Mouse (Mus musculus): Measurements from ENCODE around the gene Urm1. TPM values are rescaled to one million over a fixed set of nuclear protein-coding genes. Genes with fewer than 3 reads are reported as not detected.
"Not testable (repeated sequence)": the region's sequence is repeated elsewhere in the genome, so short reads cannot be mapped to it uniquely, and the experiment has no call there.

Urm1 gene
- polyA plus RNA-seq, 1 experiment from 2014 or later = 20.3 TPM

DNA sequence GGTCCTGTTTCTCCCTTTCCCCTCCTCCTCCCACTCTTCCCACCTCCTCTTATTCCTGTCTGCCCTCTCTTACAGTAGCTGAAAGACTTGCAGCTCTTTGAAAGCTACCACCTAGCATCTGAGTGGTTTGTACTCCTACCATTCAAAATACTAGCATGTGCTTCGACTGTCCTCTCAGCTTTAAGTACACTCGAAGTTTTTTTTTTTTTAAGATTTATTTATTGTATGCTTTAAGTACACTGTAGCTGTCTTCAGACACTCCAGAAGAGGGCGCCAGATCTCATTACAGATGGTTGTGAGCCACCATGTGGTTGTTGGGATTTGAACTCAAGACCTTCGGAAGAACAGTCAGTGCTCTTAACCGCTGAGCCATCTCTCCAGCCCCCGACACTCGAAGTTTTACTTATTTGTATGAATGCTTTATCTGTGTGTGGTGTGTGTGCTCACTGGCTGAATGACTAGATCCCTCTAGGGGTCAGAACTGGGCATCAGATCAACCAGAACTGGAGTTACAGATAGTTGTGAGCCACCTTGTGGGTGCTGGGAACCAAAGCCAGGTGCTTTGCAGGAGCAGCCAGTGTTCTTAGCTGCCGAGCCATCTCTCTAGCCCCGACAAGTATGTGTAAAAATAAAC, 66.9 kb downstream of the Urm1 start:
- DNase-seq (ENCODE audit: low spot score); H3K9ac ChIP-seq (ENCODE audit: low read depth, low read length): not testable (repeated sequence)
- WGBS = 82% methylated on average over 9 of the region's 9 CpGs

DNA sequence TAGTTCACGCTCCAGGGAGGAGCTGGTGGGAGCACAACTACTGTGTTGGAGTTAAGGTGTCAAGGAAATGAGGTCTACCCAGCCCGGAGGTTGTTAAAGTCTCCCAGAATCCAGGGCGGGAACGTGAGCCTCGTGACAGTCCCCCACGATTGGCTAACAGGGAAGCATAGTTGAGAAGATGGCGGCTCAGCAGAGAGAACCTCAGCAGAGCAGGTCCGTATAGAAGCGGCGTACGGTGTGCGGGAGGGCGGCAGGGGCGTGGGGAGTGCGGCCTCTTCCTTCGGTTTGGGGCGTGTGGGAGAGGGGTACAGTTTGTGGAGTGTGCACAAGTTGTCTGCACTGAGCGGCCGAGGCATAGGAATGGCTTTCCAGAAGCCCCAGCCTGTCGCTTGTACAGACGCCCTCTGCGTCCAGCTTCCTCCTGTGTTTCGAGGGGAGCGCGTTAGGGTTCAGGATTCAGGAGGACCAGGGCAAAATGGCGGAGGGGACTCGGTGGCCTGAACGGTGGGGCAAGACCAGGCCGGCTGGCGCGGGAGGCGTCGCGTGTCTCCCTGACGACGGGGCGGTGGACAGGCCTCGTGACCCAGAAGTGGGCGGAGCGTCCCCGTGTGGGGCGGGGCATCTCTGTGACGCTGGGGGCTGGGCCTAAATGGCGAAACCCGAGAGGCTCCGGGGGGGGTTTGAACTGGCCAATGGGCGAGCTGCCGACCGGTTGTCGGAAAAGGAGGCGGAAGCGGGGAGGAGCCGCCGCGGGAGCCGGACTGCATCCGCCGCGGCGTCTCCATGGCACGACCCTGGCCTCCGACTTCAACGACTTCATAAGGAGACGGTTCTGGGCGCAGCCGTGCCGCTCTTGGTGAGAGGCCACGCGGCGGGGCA, 69.4 kb downstream of the Urm1 start, which contains the start of gene Odf2:
Odf2 (plus strand) TSS at position 156 of the 879 bp plus-strand sequence.
- H3K9ac ChIP-seq (ENCODE audit: low read depth, low read length) = peak within 1 kb of the TSS; percentile 90
- peak within 1 kb of the TSS; percentile 83 for H3K4me2 ChIP-seq (ENCODE audit: low read depth, low read length)
- H3K4me3 ChIP-seq (ENCODE audit: low read depth, low read length) = peak within 1 kb of the TSS; percentile 91
- peak within 1 kb of the TSS; percentile 89 for H3K27ac ChIP-seq (replicated peaks; ENCODE audit: low read depth, low read length)
- WGBS = 4% methylated on average over 21 of the region's 70 CpGs
- DNase-seq (ENCODE audit: low spot score) (peak; percentile 98), ATAC-seq (ENCODE audit: low read depth) (peak; percentile 87)
- peaks cover 11% of the 10 kb centered on the region for H3K4me1 ChIP-seq (ENCODE audit: control insufficient read depth, insufficient read depth, low read length)
- peaks cover 27% of the 10 kb centered on the region for H3K36me3 ChIP-seq (ENCODE audit: control insufficient read depth, insufficient read depth, low read length)
- no peaks in the 10 kb centered on the region for H3K9me3 ChIP-seq (ENCODE audit: control insufficient read depth, low read length)
- H3K27me3 ChIP-seq (replicated peaks; ENCODE audit: control insufficient read depth, insufficient read depth, low read length) = no peaks in the 10 kb centered on the region

More for the DNA sequence above, 66.9 kb downstream of the Urm1 start:
- not testable (repeated sequence) for H3K9me3 ChIP-seq (ENCODE audit: control insufficient read depth, low read length); ATAC-seq (ENCODE audit: low read depth); H3K27ac ChIP-seq (replicated peaks; ENCODE audit: low read depth, low read length); H3K4me2 ChIP-seq (ENCODE audit: low read depth, low read length); H3K27me3 ChIP-seq (replicated peaks; ENCODE audit: control insufficient read depth, insufficient read depth, low read length); H3K36me3 ChIP-seq (ENCODE audit: control insufficient read depth, insufficient read depth, low read length); H3K4me3 ChIP-seq (ENCODE audit: low read depth, low read length)
- peaks cover 11% of the 10 kb centered on the region for H3K4me1 ChIP-seq (ENCODE audit: control insufficient read depth, insufficient read depth, low read length)

DNA sequence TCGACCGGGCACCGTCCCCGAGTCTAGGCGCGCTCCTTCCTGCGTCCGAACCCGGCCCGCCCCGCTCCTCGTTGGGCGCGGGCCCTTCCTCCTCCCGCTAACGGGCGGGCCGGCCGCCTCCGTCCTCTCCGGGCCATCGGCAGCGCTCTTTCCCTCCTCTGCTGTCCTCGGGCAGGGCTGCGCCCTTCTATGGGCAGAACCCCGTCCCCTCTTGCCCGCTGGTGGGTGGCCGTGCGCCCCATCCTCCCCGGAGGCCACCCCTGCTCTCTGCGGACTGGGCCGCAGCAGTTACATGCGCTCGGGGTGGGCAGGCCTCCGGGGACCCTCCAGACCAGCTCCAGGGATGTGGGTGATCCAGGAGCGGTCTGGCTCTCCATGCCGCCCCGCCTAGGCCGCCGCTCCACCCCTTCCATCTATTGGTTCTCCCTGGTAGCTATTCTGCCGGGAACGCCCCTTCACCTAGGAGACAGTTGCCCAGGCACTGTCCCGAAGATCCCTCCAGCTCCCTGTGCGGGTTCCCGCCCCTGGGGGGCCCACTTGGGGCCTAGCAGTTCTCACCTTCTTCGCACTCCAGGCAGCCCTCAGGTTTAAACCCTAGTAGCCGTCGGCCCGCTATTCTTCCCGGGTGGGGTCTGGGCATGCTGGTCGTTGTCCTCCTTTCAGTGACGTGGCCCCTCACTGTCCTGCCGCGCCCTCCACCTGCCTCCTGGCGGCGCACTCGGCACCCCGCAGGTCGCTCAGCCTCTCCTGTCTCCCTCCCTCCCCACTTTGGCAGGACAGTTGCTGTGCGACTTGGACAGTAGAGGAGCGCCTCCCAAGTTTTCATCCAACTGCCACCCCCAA, 70.3 kb downstream of the Urm1 start:
- WGBS = under 1% methylated on average over 33 of the region's 61 CpGs
- H3K4me3 ChIP-seq (ENCODE audit: low read depth, low read length) = peak overlapping the region; percentile 91
- peaks cover 11% of the 10 kb centered on the region for H3K4me1 ChIP-seq (ENCODE audit: control insufficient read depth, insufficient read depth, low read length)
- H3K27ac ChIP-seq (replicated peaks; ENCODE audit: low read depth, low read length) = peak overlapping the region; percentile 89
- H3K9ac ChIP-seq (ENCODE audit: low read depth, low read length) = peak overlapping the region; percentile 90
- DNase-seq (ENCODE audit: low spot score) (peak; percentile 95), ATAC-seq (ENCODE audit: low read depth) (peak; percentile 93)
- H3K36me3 ChIP-seq (ENCODE audit: control insufficient read depth, insufficient read depth, low read length) = peaks cover 36% of the 10 kb centered on the region
- peak overlapping the region; percentile 83 for H3K4me2 ChIP-seq (ENCODE audit: low read depth, low read length)
- H3K27me3 ChIP-seq (replicated peaks; ENCODE audit: control insufficient read depth, insufficient read depth, low read length) = no peaks in the 10 kb centered on the region
- no peaks in the 10 kb centered on the region for H3K9me3 ChIP-seq (ENCODE audit: control insufficient read depth, low read length)

DNA sequence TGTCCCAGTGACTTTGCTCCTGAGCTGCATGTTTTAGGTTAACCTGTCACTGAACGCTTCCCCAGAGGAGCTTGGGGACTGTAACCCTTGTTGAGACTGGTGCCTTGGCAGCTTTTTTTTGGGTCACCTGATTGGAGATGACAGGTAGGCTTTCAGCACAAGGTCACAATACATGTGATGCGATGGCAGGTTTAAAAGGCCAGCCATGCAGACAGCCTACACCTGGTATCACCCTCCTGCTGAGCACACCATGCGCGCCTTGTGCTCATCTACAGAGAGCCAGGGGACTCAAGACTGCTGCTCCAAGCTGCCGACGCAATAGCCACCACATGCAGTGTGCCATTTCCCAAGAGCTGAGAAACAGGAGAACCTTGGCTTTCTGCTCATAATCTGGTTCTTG, 71.9 kb downstream of the Urm1 start:
- H3K9me3 ChIP-seq (ENCODE audit: control insufficient read depth, low read length) = no peaks in the 10 kb centered on the region
- 94% methylated on average over 6 of the region's 6 CpGs for WGBS
- H3K27me3 ChIP-seq (replicated peaks; ENCODE audit: control insufficient read depth, insufficient read depth, low read length) = no peaks in the 10 kb centered on the region
- DNase-seq (ENCODE audit: low spot score) (no peak), ATAC-seq (ENCODE audit: low read depth) (no peak)
- no peak overlapping the region for H3K4me2 ChIP-seq (ENCODE audit: low read depth, low read length)
- H3K36me3 ChIP-seq (ENCODE audit: control insufficient read depth, insufficient read depth, low read length) = peaks cover 49% of the 10 kb centered on the region
- H3K4me1 ChIP-seq (ENCODE audit: control insufficient read depth, insufficient read depth, low read length) = peaks cover 11% of the 10 kb centered on the region
- no peak overlapping the region for H3K9ac ChIP-seq (ENCODE audit: low read depth, low read length)
- no peak overlapping the region for H3K4me3 ChIP-seq (ENCODE audit: low read depth, low read length)
- H3K27ac ChIP-seq (replicated peaks; ENCODE audit: low read depth, low read length) = no peak overlapping the region

Small RNA genes lying within 50 kb of the gene (microRNA-seq; reads per million reads assigned to microRNA genes)
- not detected for gene Mir219a-2 (ENCODE audit: borderline number of aligned reads)
- not detected for gene Mir219b (ENCODE audit: borderline number of aligned reads)

Other genes with a start within 250 kb of the Urm1 start
- 19.0 and 22.4 TPM in 2 replicates for gene Rapgef1, start 200.4 kb upstream of the Urm1 start, polyA plus RNA-seq (2014; fragmentation: Nextera tagmentation; extraction: Ambion mirVana)
- not detected in 2 replicates for gene Gm13420, start 68.4 kb upstream of the Urm1 start, polyA plus RNA-seq (2014; fragmentation: Nextera tagmentation; extraction: Ambion mirVana)
- 1.0 TPM in 1 of 2 replicates, not detected in the other for gene Gm13547, start 60.8 kb upstream of the Urm1 start, polyA plus RNA-seq (2014; fragmentation: Nextera tagmentation; extraction: Ambion mirVana)
- gene Coq4, start 32.6 kb upstream of the Urm1 start, polyA plus RNA-seq (2014; fragmentation: Nextera tagmentation; extraction: Ambion mirVana) = 26.3 and 29.4 TPM in 2 replicates
- 20.4 and 24.4 TPM in 2 replicates for gene Trub2, start 31.6 kb upstream of the Urm1 start, polyA plus RNA-seq (2014; fragmentation: Nextera tagmentation; extraction: Ambion mirVana)
- gene Slc27a4, start 17.4 kb upstream of the Urm1 start, polyA plus RNA-seq (2014; fragmentation: Nextera tagmentation; extraction: Ambion mirVana) = 15.0 and 15.7 TPM in 2 replicates
- 29.2 and 32.8 TPM in 2 replicates for gene Cercam, start 49.1 kb downstream of the Urm1 start, polyA plus RNA-seq (2014; fragmentation: Nextera tagmentation; extraction: Ambion mirVana)
- 35.6 and 42.4 TPM in 2 replicates for gene Odf2, start 69.1 kb downstream of the Urm1 start, polyA plus RNA-seq (2014; fragmentation: Nextera tagmentation; extraction: Ambion mirVana)
- 44.1 and 54.0 TPM in 2 replicates for gene Gle1, start 115.4 kb downstream of the Urm1 start, polyA plus RNA-seq (2014; fragmentation: Nextera tagmentation; extraction: Ambion mirVana)
- 149 and 159 TPM in 2 replicates for gene Sptan1, start 145.5 kb downstream of the Urm1 start, polyA plus RNA-seq (2014; fragmentation: Nextera tagmentation; extraction: Ambion mirVana)
- 29.0 and 33.7 TPM in 2 replicates for gene Wdr34, start 228.8 kb downstream of the Urm1 start, polyA plus RNA-seq (2014; fragmentation: Nextera tagmentation; extraction: Ambion mirVana)
- 351 and 393 TPM in 2 replicates for gene Set, start 237.3 kb downstream of the Urm1 start, polyA plus RNA-seq (2014; fragmentation: Nextera tagmentation; extraction: Ambion mirVana)

All from embryonic facial prominence, embryonic 14.5 days (tissue).